ENCODE assay signal across 8 mouse cellular contexts in genomic region chr11:101442127-101442693, GRCm38 (mm10). TPM values are rescaled to one million over a fixed set of nuclear protein-coding genes. Genes with fewer than 3 reads are reported as not detected.
DNase-seq lines count a peak whose midpoint lies in the region; ATAC-seq lines count a peak whose summit lies in the region.

Rpl27 (plus strand) TSS chr11:101442298.

- peak; percentile 99 for DNase-seq in NIH3T3 (ENCODE audit: low read depth)
- peak; percentile 98 to 99 for DNase-seq in cerebellum, postnatal 10 days
- peak; percentile 97 to 98 for DNase-seq in frontal cortex, postnatal 10 days (ENCODE audit: low spot score in 2 of 2)
- peak; percentile 93 to 99 for DNase-seq in layer of hippocampus, postnatal 14 days (ENCODE audit: low spot score in 2 of 2)
- peak; percentile 95 for DNase-seq in lung, postnatal 14 days
- peak; percentile 98 for DNase-seq in retina, adult 2 months (ENCODE audit: low read depth, low spot score)
- DNase-seq in thymus, postnatal 36 days: peak; percentile 92 to 98

- peak within 1 kb of the TSS; percentile 92 for H3K9ac ChIP-seq in hindbrain, embryonic 12.5 days

- H3K4me2 ChIP-seq in hindbrain, embryonic 12.5 days (replicated peaks): peak within 1 kb of the TSS; percentile 97

- no peaks in the 10 kb centered on the region for H3K27me3 ChIP-seq in hindbrain, embryonic 12.5 days

- under 1% methylated on average over 42 of the region's 42 CpGs for WGBS in hindbrain, embryonic 12.5 days

- peak within 1 kb of the TSS; percentile 77 for H3K4me3 ChIP-seq in hindbrain, embryonic 12.5 days

- H3K27ac ChIP-seq in hindbrain, embryonic 12.5 days: peak within 1 kb of the TSS; percentile 93

- peaks cover 11% of the 10 kb centered on the region for H3K4me1 ChIP-seq in hindbrain, embryonic 12.5 days

- peaks cover 25% of the 10 kb centered on the region for H3K36me3 ChIP-seq in hindbrain, embryonic 12.5 days

- ATAC-seq in hindbrain, embryonic 12.5 days (ENCODE audit: low FRiP score): peak; percentile 98

- no peaks in the 10 kb centered on the region for H3K9me3 ChIP-seq in hindbrain, embryonic 12.5 days (replicated peaks)

RNA-seq across cellular contexts. Expression of gene Rpl27, which starts in this region (rescaled TPM):
- 320 and 344 TPM in 2 replicates for polyA plus RNA-seq in hindbrain, embryonic 12.5 days (2016; fragmentation: Nextera tagmentation; extraction: Ambion mirVana)
- total RNA-seq in layer of hippocampus, postnatal 14 days (2021): 10 to 100 TPM; 45.9 to 49.9 TPM

Comparison
In these comparisons a context has a peak if more than half of its experiments do, and no peak if none do; other contexts are left out.
1. Peak in every context shown above with its lines: DNase-seq, ATAC-seq, H3K4me3 ChIP-seq and H3K27ac ChIP-seq.